In genomic region chr8:71507589-71508104, GRCm38 (mm10) we compare ENCODE assay signal across 8 mouse cellular contexts. TPM values are rescaled to one million over a fixed set of nuclear protein-coding genes. Genes with fewer than 3 reads are reported as not detected.
DNase-seq lines count a peak whose midpoint lies in the region; ATAC-seq and TF ChIP-seq lines count a peak whose summit lies in the region.

No protein-coding gene starts in this region.

- no peak for TF ChIP-seq POLR2A in bone marrow macrophage, adult 2 months (IDR thresholded peaks at IDR 0.05; ENCODE audit: borderline replicate concordance, low read depth, low read length)

- peaks cover 2% of the 10 kb centered on the region; the same call in 1 of the 2 replicates for H3K4me1 ChIP-seq in bone marrow macrophage, adult 2 months (ENCODE audit: control insufficient read depth, insufficient read depth, low read length)

- no peak for TF ChIP-seq CTCF in bone marrow macrophage, adult 2 months (IDR thresholded peaks at IDR 0.05; ENCODE audit: low read depth, low read length)

- H3K4me3 ChIP-seq in bone marrow macrophage, adult 2 months (ENCODE audit: insufficient read depth, low read length), result peak overlapping the region; percentile 45

- peak; percentile 61 for ATAC-seq in megakaryocyte progenitor cell, adult 5-6 weeks (replicated peaks; ENCODE audit: poor library complexity)
- ATAC-seq in activated CD4-positive, CD25-positive, alpha-beta regulatory T cell, adult 4 months, result no peak

- DNase-seq in embryo, embryonic 10.5 days (ENCODE audit: low spot score), result peak; percentile 93
- peak; percentile 87 for DNase-seq in gastrocnemius, postnatal 14 days
- peak; percentile 64 for DNase-seq in hindlimb bud, embryonic 11.5 days (ENCODE audit: extremely low spot score, low read depth, low spot score)
- peak; percentile 77 to 90 for DNase-seq in left cerebral cortex, postnatal 10 days (ENCODE audit: extremely low spot score in 1 of 2, low spot score in 2 of 2)
- DNase-seq in right cerebral cortex, postnatal 4 days, result peak; percentile 90

- intact Hi-C loops in gastrocnemius, postnatal 14 days (cut with DNase I; ENCODE audit: low total_unique reads), result no loop called here
- intact Hi-C loops in left cerebral cortex, postnatal 10 days (cut with DNase I), result no loop called here

- H3K27ac ChIP-seq in bone marrow macrophage, adult 2 months (ENCODE audit: insufficient read depth, low read depth, low read length), result no peak overlapping the region

RNA-seq across cellular contexts. Expression of gene Plvap, which starts 3.9 kb away (rescaled TPM):
- not detected in 2 replicates for polyA plus RNA-seq in bone marrow macrophage, adult 2 months (2012; ENCODE audit: insufficient read depth, insufficient read length, missing spikeins)
- total RNA-seq in gastrocnemius, postnatal 14 days (2021), result 10 to 100 TPM in 1 of 2 experiments, 1 to 10 TPM in 1; 7.7 to 11.7 TPM
- 1 to 10 TPM; 5.6 to 7.3 TPM for total RNA-seq in left cerebral cortex, postnatal 10 days (2021)
- 0.67 and 0.76 TPM in 2 replicates for total RNA-seq in megakaryocyte progenitor cell, adult 5-6 weeks (2015)
- 0.71 and 2.7 TPM in 2 replicates for total RNA-seq in megakaryocyte progenitor cell, adult 5-6 weeks (2017)
- not detected for polyA plus RNA-seq in activated CD4-positive, CD25-positive, alpha-beta regulatory T cell, adult 4 months (2017; shearing (Covaris generic))

RNA-seq across cellular contexts. Expression of gene Ccdc194, which starts 17.9 kb away (rescaled TPM):
- polyA plus RNA-seq in bone marrow macrophage, adult 2 months (2012; ENCODE audit: insufficient read depth, insufficient read length, missing spikeins), result 0.40 TPM in 1 of 2 replicates, not detected in the other
- total RNA-seq in gastrocnemius, postnatal 14 days (2021), result under 1 TPM in 1 of 2 experiments, not detected in 1; 0.33 TPM
- not detected for total RNA-seq in left cerebral cortex, postnatal 10 days (2021)
- 0.07 TPM in 1 of 2 replicates, not detected in the other for total RNA-seq in megakaryocyte progenitor cell, adult 5-6 weeks (2015)
- total RNA-seq in megakaryocyte progenitor cell, adult 5-6 weeks (2017), result not detected in 2 replicates
- not detected for polyA plus RNA-seq in activated CD4-positive, CD25-positive, alpha-beta regulatory T cell, adult 4 months (2017; shearing (Covaris generic))

RNA-seq across cellular contexts. Expression of gene Gtpbp3, which starts 19.7 kb away (rescaled TPM):
- polyA plus RNA-seq in bone marrow macrophage, adult 2 months (2012; ENCODE audit: insufficient read depth, insufficient read length, missing spikeins), result 11.0 and 11.1 TPM in 2 replicates
- total RNA-seq in gastrocnemius, postnatal 14 days (2021), result 1 to 10 TPM; 7.5 to 8.5 TPM
- total RNA-seq in left cerebral cortex, postnatal 10 days (2021), result 10 to 100 TPM; 29.0 to 29.2 TPM
- 5.9 TPM in 2 replicates for total RNA-seq in megakaryocyte progenitor cell, adult 5-6 weeks (2015)
- 23.4 and 26.5 TPM in 2 replicates for total RNA-seq in megakaryocyte progenitor cell, adult 5-6 weeks (2017)
- 1 to 10 TPM; 3.9 to 5.1 TPM for polyA plus RNA-seq in activated CD4-positive, CD25-positive, alpha-beta regulatory T cell, adult 4 months (2017; shearing (Covaris generic))

RNA-seq across cellular contexts. Expression of gene Ano8, which starts 21.9 kb away (rescaled TPM):
- 10.0 and 10.2 TPM in 2 replicates for polyA plus RNA-seq in bone marrow macrophage, adult 2 months (2012; ENCODE audit: insufficient read depth, insufficient read length, missing spikeins)
- total RNA-seq in gastrocnemius, postnatal 14 days (2021), result 10 to 100 TPM; 14.4 to 16.2 TPM
- 10 to 100 TPM; 67.7 to 71.5 TPM for total RNA-seq in left cerebral cortex, postnatal 10 days (2021)
- total RNA-seq in megakaryocyte progenitor cell, adult 5-6 weeks (2015), result 0.22 and 0.64 TPM in 2 replicates
- total RNA-seq in megakaryocyte progenitor cell, adult 5-6 weeks (2017), result 3.1 and 3.6 TPM in 2 replicates
- polyA plus RNA-seq in activated CD4-positive, CD25-positive, alpha-beta regulatory T cell, adult 4 months (2017; shearing (Covaris generic)), result under 1 TPM in 1 of 2 experiments, not detected in 1; 0.24 TPM

RNA-seq across cellular contexts. Expression of gene Bst2, which starts 29.6 kb away (rescaled TPM):
- 358 and 369 TPM in 2 replicates for polyA plus RNA-seq in bone marrow macrophage, adult 2 months (2012; ENCODE audit: insufficient read depth, insufficient read length, missing spikeins)
- total RNA-seq in gastrocnemius, postnatal 14 days (2021), result 1 to 10 TPM; 8.6 to 9.3 TPM
- total RNA-seq in left cerebral cortex, postnatal 10 days (2021), result 1 to 10 TPM in 1 of 2 experiments, under 1 TPM in 1; 0.95 to 3.4 TPM
- 11.3 and 15.7 TPM in 2 replicates for total RNA-seq in megakaryocyte progenitor cell, adult 5-6 weeks (2015)
- 50.9 and 62.2 TPM in 2 replicates for total RNA-seq in megakaryocyte progenitor cell, adult 5-6 weeks (2017)
- 100 to 1,000 TPM in 1 of 2 experiments, 10 to 100 TPM in 1; 40.2 to 113 TPM for polyA plus RNA-seq in activated CD4-positive, CD25-positive, alpha-beta regulatory T cell, adult 4 months (2017; shearing (Covaris generic))
